Mouse (Mus musculus) MEL (cell line): ENCODE results near the gene Ror1. TPM values are rescaled to one million over a fixed set of nuclear protein-coding genes. Genes with fewer than 3 reads are reported as not detected.

Experiments used
- DNase-seq: peaks from one replicate; pipeline ENCODE4 v3.0.0; 2011; ENCODE audit warnings: low read depth, low spot score
- H3K27ac ChIP-seq: 2 replicates; pipeline ENCODE4 v1.5.1; 2012; ENCODE audit warnings: low read depth, mild to moderate bottlenecking, control low read depth, low read length, moderate library complexity; ENCODE audit not compliant: control insufficient read depth
- H3K27me3 ChIP-seq, 2 experiments: fragments of 150-350 bp in 1 of 2; sonication (generic) in 1 of 2; 2 replicates each; pipeline ENCODE4 v1.6.1; 2012; ENCODE audit warnings: low read length in 2 of 2, mild to moderate bottlenecking in 2 of 2, improper control_type of control experiment in 1 of 2, moderate library complexity in 1 of 2; ENCODE audit not compliant: insufficient read depth in 2 of 2, control insufficient read depth in 1 of 2
- H3K36me3 ChIP-seq, 2 experiments: 2 replicates each; pipeline ENCODE4 v1.6.1; 2012 to 2014; ENCODE audit warnings: low read length in 2 of 2, improper control_type of control experiment in 1 of 2, inconsistent platforms in 1 of 2, mild to moderate bottlenecking in 1 of 2; ENCODE audit not compliant: insufficient read depth in 2 of 2, control insufficient read depth in 1 of 2
- H3K4me1 ChIP-seq, 2 experiments: fragments of 150-350 bp in 1 of 2; sonication (generic) in 1 of 2; 2 replicates each; pipeline ENCODE4 v1.6.1; 2012; ENCODE audit warnings: low read length in 2 of 2, improper control_type of control experiment in 1 of 2, mild to moderate bottlenecking in 1 of 2; ENCODE audit not compliant: insufficient read depth in 2 of 2, control insufficient read depth in 1 of 2
- H3K4me3 ChIP-seq, 2 experiments: fragments of 150-350 bp in 1 of 2; sonication (generic) in 1 of 2; 2 replicates each; pipeline ENCODE4 v1.5.1; 2012; ENCODE audit warnings: low read depth in 2 of 2, low read length in 2 of 2, mild to moderate bottlenecking in 2 of 2, moderate library complexity in 2 of 2, control low read depth in 1 of 2, improper control_type of control experiment in 1 of 2; ENCODE audit not compliant: control insufficient read depth in 1 of 2, insufficient read depth in 1 of 2
- H3K79me2 ChIP-seq: 2 replicates; pipeline ENCODE4 v1.6.1; 2012; ENCODE audit warnings: mild to moderate bottlenecking, low read length, moderate library complexity; ENCODE audit not compliant: control insufficient read depth, poor library complexity, insufficient read depth
- H3K9ac ChIP-seq: 2 replicates; pipeline ENCODE4 v1.6.1; 2012; ENCODE audit warnings: low read depth, mild to moderate bottlenecking, control low read depth, low read length, moderate library complexity; ENCODE audit not compliant: control insufficient read depth, poor library complexity, severe bottlenecking
- H3K9me3 ChIP-seq: fragments of 150-350 bp; sonication (generic); replicated peaks from 2 replicates; pipeline ENCODE4 v1.6.1; 2012; ENCODE audit warnings: mild to moderate bottlenecking, low read length, improper control_type of control experiment, moderate library complexity; ENCODE audit not compliant: insufficient read depth
- BHLHE40 ChIP-seq: IDR thresholded peaks from 2 replicates; pipeline ENCODE4 v1.6.1; 2012; ENCODE audit warnings: low read depth, mild to moderate bottlenecking, inconsistent platforms, low read length, improper control_type of control experiment, borderline replicate concordance
- CHD2 ChIP-seq: IDR thresholded peaks from 2 replicates; pipeline ENCODE4 v1.6.1; 2011; ENCODE audit warnings: low read length, improper control_type of control experiment
- E2F4 ChIP-seq: IDR thresholded peaks from 2 replicates; pipeline ENCODE4 v1.6.1; 2011; ENCODE audit warnings: low read depth, low read length, improper control_type of control experiment, borderline replicate concordance
- ELF1 ChIP-seq: IDR thresholded peaks from 2 replicates; pipeline ENCODE4 v1.6.1; 2014; ENCODE audit warnings: low read depth, mild to moderate bottlenecking, inconsistent platforms, low read length, improper control_type of control experiment, moderate library complexity
- ETS1 ChIP-seq: IDR thresholded peaks from 2 replicates; pipeline ENCODE4 v1.6.1; 2012; ENCODE audit warnings: low read depth, mild to moderate bottlenecking, inconsistent platforms, low read length, improper control_type of control experiment, moderate library complexity
- GATA1 ChIP-seq: IDR thresholded peaks from 2 replicates; pipeline ENCODE4 v1.6.1; 2011; ENCODE audit warnings: low read depth, low read length, improper control_type of control experiment
- HCFC1 ChIP-seq: IDR thresholded peaks from 2 replicates; pipeline ENCODE4 v1.6.1; 2012; ENCODE audit warnings: low read depth, mild to moderate bottlenecking, inconsistent platforms, low read length, improper control_type of control experiment, moderate library complexity
- KAT2A ChIP-seq: conservative IDR thresholded peaks from 2 replicates; pipeline ENCODE4 v1.6.1; 2012; ENCODE audit warnings: low read depth, low read length, improper control_type of control experiment, inconsistent platforms
- MAZ ChIP-seq: IDR thresholded peaks from 2 replicates; pipeline ENCODE4 v1.6.1; 2012; ENCODE audit warnings: low read depth, mild to moderate bottlenecking, inconsistent platforms, low read length, improper control_type of control experiment
- MEF2A ChIP-seq: IDR thresholded peaks from 2 replicates; pipeline ENCODE4 v1.6.1; 2014; ENCODE audit warnings: low read depth, mild to moderate bottlenecking, inconsistent platforms, low read length, improper control_type of control experiment; ENCODE audit not compliant: poor library complexity, insufficient replicate concordance, severe bottlenecking; ENCODE audit errors: extremely low read depth
- MYB ChIP-seq: IDR thresholded peaks from 2 replicates; pipeline ENCODE4 v1.6.1; 2011; ENCODE audit warnings: mild to moderate bottlenecking, low read depth, low read length, improper control_type of control experiment
- MYC ChIP-seq: IDR thresholded peaks from 2 replicates; pipeline ENCODE4 v1.6.1; 2011; ENCODE audit warnings: low read depth, mild to moderate bottlenecking, low read length, improper control_type of control experiment, moderate library complexity
- NELFE ChIP-seq: IDR thresholded peaks from 2 replicates; pipeline ENCODE4 v1.6.1; 2011; ENCODE audit warnings: low read depth, low read length, improper control_type of control experiment
- POLR2A ChIP-seq, 2 experiments: IDR thresholded peaks; 2 replicates each; pipeline ENCODE4 v1.6.1; 2011 to 2012; ENCODE audit warnings: low read length in 2 of 2, mild to moderate bottlenecking in 2 of 2, control low read depth in 1 of 2, improper control_type of control experiment in 1 of 2, low read depth in 1 of 2, moderate library complexity in 1 of 2; ENCODE audit not compliant: control insufficient read depth in 1 of 2, insufficient read depth in 1 of 2, poor library complexity in 1 of 2
- POLR2AphosphoS2 ChIP-seq: IDR thresholded peaks from 2 replicates; pipeline ENCODE4 v1.6.1; 2011; ENCODE audit warnings: low read length, improper control_type of control experiment
- RCOR1 ChIP-seq: IDR thresholded peaks from 2 replicates; pipeline ENCODE4 v1.6.1; 2012; ENCODE audit warnings: low read depth, mild to moderate bottlenecking, inconsistent platforms, low read length, improper control_type of control experiment
- SIN3A ChIP-seq: IDR thresholded peaks from 2 replicates; pipeline ENCODE4 v1.6.1; 2012; ENCODE audit warnings: low read length, improper control_type of control experiment, inconsistent platforms
- SMC3 ChIP-seq: IDR thresholded peaks from 2 replicates; pipeline ENCODE4 v1.6.1; 2011; ENCODE audit warnings: low read depth, low read length, improper control_type of control experiment
- TAL1 ChIP-seq: IDR thresholded peaks from 2 replicates; pipeline ENCODE4 v1.6.1; 2012; ENCODE audit warnings: mild to moderate bottlenecking, inconsistent platforms, low read length, moderate library complexity, mixed read lengths
- TBP ChIP-seq: IDR thresholded peaks from 2 replicates; pipeline ENCODE4 v1.8.0; 2011; ENCODE audit warnings: low read depth, low read length, improper control_type of control experiment
- TCF12 ChIP-seq: IDR thresholded peaks from 2 replicates; pipeline ENCODE4 v1.6.1; 2014; ENCODE audit warnings: low read depth, mild to moderate bottlenecking, inconsistent platforms, low read length, improper control_type of control experiment, moderate library complexity
- polyA plus RNA-seq, 2 experiments: library from polyadenylated mRNA; stranded (reverse) in 1 of 2; unstranded in 1 of 2; fragments of >175 nt in 1 of 2; fragments of >200 nt in 1 of 2; gene quantifications; 2 replicates each; pipeline versions ENCODE4 v1.2.1 to v1.2.4; 2012; ENCODE audit warnings: low replicate concordance in 2 of 2, low read depth in 1 of 2; ENCODE audit not compliant: insufficient read length in 2 of 2, insufficient read depth in 1 of 2, missing spikeins in 1 of 2
- total RNA-seq: library from RNA; depleted of rRNA; stranded (reverse); fragments of 300-350 nt; gene quantifications from 2 replicates; pipeline ENCODE4 v1.2.3, GENCODE M21; 2012

Ror1 gene
- total and polyA plus RNA-seq, 3 experiments = not detected

DNA sequence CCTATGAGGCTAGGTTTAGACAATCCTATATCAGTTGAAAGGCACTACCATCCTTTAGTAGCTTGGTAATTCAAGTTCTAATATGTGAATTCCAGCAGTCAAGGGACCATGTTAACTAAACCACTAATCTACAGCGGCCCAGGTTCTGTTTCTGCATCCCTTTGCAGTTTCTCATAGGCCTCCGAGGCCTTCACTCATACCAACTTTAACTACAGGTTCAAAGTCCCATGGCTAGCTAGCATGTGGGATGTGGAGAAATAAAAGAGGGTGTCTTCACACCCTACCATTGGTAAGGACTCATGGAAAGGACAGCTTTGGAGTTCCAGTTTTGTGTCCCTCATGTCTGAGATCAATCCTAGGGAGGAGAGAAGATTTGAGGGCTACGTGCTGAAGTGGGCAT, 60.1 kb downstream of the Ror1 start:
- Histone ChIP-seq H3K79me2 (no peaks in the 10 kb centered on the region), H3K27ac (no peak overlapping the region), H3K9me3 (no peaks in the 10 kb centered on the region), H3K27me3 (no peaks in the 10 kb centered on the region), H3K4me1 (no peaks in the 10 kb centered on the region), H3K36me3 (no peaks in the 10 kb centered on the region), H3K4me3 (no peak overlapping the region), H3K9ac (no peak overlapping the region)
- no peak for DNase-seq
- TF ChIP-seq SMC3 (no peak), KAT2A (no peak), POLR2AphosphoS2 (no peak), MEF2A (no peak), TBP (no peak), ELF1 (no peak), TAL1 (no peak), SIN3A (no peak)

DNA sequence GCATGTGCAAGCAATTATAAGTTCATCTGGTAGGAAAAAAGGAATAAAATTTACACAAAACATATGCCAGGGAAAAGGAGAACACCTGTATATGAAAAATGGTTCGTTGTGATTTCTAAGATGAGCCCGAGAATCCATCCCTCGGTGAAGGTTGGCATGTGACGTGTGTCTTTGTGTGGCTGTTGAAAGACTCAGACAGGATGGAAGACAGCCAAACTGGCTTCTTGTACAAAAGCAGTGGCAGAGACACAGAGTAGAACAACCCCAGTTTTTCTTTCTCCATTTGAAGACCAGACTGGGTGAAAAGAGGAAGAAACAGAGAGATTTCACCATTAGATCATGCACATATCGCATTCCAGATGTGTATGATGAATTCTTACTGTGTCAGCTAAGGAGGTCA, 62.8 kb downstream of the Ror1 start:
- Histone ChIP-seq H3K27ac (no peak overlapping the region), H3K36me3 (no peaks in the 10 kb centered on the region), H3K9me3 (no peaks in the 10 kb centered on the region), H3K9ac (no peak overlapping the region), H3K79me2 (no peaks in the 10 kb centered on the region), H3K4me3 (no peak overlapping the region), H3K4me1 (no peaks in the 10 kb centered on the region), H3K27me3 (no peaks in the 10 kb centered on the region)
- DNase-seq = no peak
- no peak for TF ChIP-seq MEF2A
- TF ChIP-seq BHLHE40 = no peak
- no peak for TF ChIP-seq TCF12
- TF ChIP-seq CHD2 = no peak
- TF ChIP-seq HCFC1 = no peak
- TF ChIP-seq MYC = no peak
- TF ChIP-seq KAT2A = no peak
- no peak for TF ChIP-seq NELFE
- TF ChIP-seq MAZ = no peak
- TF ChIP-seq GATA1 = no peak
- no peak for TF ChIP-seq TAL1
- TF ChIP-seq RCOR1 = no peak
- no peak for TF ChIP-seq E2F4
- TF ChIP-seq POLR2A (IDR thresholded peaks at IDR 0.05; ENCODE audit: control insufficient read depth in 1 of 2, insufficient read depth in 1 of 2, low read depth in 1 of 2, low read length in 2 of 2, poor library complexity in 1 of 2) = no peak
- TF ChIP-seq MYB = no peak
- TF ChIP-seq ETS1 = no peak
